Mouse (Mus musculus): ENCODE data around the gene Aoc2.

DNA sequence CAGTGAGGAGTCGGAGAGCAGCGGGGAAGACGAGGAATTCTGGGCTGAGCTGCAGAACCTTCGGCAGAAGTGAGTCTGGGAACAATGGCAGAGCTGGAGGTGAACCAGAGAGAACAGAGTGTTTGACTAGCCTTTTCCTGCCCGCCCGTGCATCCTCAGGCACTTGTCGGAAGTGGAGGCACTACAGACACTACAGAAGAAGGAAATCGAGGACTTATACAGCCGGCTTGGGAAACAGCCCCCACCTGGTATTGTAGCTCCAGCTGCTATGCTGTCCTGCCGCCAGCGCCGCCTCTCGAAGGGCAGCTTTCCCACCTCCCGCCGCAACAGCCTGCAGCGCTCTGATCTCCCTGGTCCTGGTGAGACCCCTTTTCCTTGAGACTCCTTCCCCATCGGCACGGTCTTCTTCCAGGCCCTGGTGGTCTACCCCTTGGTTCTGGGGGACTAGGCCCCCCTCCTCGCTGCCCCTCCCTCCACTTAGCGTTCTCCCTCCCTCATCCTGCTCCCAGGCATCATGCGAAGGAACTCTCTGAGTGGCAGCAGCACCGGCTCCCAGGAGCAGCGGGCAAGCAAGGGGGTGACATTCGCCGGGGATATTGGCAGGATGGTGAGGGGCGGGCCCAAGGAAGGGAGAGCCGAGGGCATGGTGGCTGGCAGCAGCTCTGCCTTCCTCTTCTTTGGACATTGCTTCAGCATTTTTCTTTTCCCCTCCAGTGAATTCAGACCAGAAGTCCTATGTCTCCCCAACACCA, 48.4 kb upstream of the Aoc2 start:
- TF ChIP-seq CTCF (IDR thresholded peaks at IDR 0.05; ENCODE audit: low read depth, low read length) (no peak), POLR2A (IDR thresholded peaks at IDR 0.05; ENCODE audit: borderline replicate concordance, low read depth, low read length) (no peak)
